Mouse (Mus musculus) liver, adult 2 months (tissue): ENCODE results near the gene Ppp1r1c. TPM values are rescaled to one million over a fixed set of nuclear protein-coding genes. Genes with fewer than 3 reads are reported as not detected.

Experiments
- DNase-seq: peaks from one replicate; pipeline ENCODE4 v3.0.0-alpha.2; 2011; ENCODE audit warnings: low read depth, low spot score; ENCODE audit errors: extremely low read depth
- H3K27ac ChIP-seq: fragments of 200-500 bp; replicated peaks from 2 replicates; pipeline ENCODE4 v1.5.1; 2012; ENCODE audit warnings: low read depth, mild to moderate bottlenecking, control low read depth, inconsistent platforms, low read length; ENCODE audit not compliant: insufficient read depth
- H3K27me3 ChIP-seq: fragments of 200-500 bp; 2 replicates; pipeline ENCODE4 v1.6.1; 2012; ENCODE audit warnings: mild to moderate bottlenecking, moderate library complexity, low read length, inconsistent platforms; ENCODE audit not compliant: control insufficient read depth, insufficient read depth
- H3K36me3 ChIP-seq: fragments of 200-500 bp; 2 replicates; pipeline ENCODE4 v1.6.1; 2012; ENCODE audit warnings: low read length, inconsistent platforms; ENCODE audit not compliant: control insufficient read depth, insufficient read depth
- H3K4me1 ChIP-seq: fragments of 200-500 bp; 2 replicates; pipeline ENCODE4 v1.6.1; 2011; ENCODE audit warnings: low read length; ENCODE audit not compliant: control insufficient read depth, insufficient read depth
- H3K4me3 ChIP-seq: fragments of 200-500 bp; 2 replicates; pipeline ENCODE4 v1.5.1; 2011; ENCODE audit warnings: low read depth, mild to moderate bottlenecking, control low read depth, low read length, moderate library complexity; ENCODE audit not compliant: insufficient read depth
- H3K79me2 ChIP-seq: fragments of 200-500 bp; 2 replicates; pipeline ENCODE4 v1.6.1; 2012; ENCODE audit warnings: inconsistent platforms, mild to moderate bottlenecking, low read length, moderate library complexity; ENCODE audit not compliant: control insufficient read depth, insufficient read depth
- H3K9ac ChIP-seq: fragments of 200-500 bp; 2 replicates; pipeline ENCODE4 v1.6.1; 2012; ENCODE audit warnings: low read depth, mild to moderate bottlenecking, control low read depth, inconsistent platforms, low read length
- CTCF ChIP-seq: fragments of 200-500 bp; IDR thresholded peaks from 2 replicates; pipeline ENCODE4 v1.5.1; 2011; ENCODE audit warnings: low read depth, low read length, control low read depth
- POLR2A ChIP-seq: fragments of 200-500 bp; IDR thresholded peaks from 2 replicates; pipeline ENCODE4 v1.6.1; 2011; ENCODE audit warnings: low read length, control low read depth; ENCODE audit not compliant: insufficient read depth; ENCODE audit errors: extremely low read depth
- WGBS: fragments of 180-500 bp; shearing (Covaris S2); methylation state at CpG from one replicate; pipeline ENCODE4 v1.1.7; 2018; 5-methylcytosine and 5-hydroxymethylcytosine counted together
- polyA plus RNA-seq: library from polyadenylated mRNA; depleted of rRNA; stranded (reverse); fragments of >200 nt; gene quantifications from 2 replicates; pipeline ENCODE4 v1.2.3, GENCODE M21; 2012
- total RNA-seq: library from RNA; depleted of rRNA; stranded (reverse); fragments of >200 nt; gene quantifications from 2 replicates; pipeline ENCODE4 v1.2.3, GENCODE M21; 2014

Ppp1r1c gene
- total and polyA plus RNA-seq, 2 experiments: not detected

- DNase-seq: no peak
- Histone ChIP-seq H3K9ac (no peak overlapping the region), H3K79me2 (no peaks in the 10 kb centered on the region), H3K4me1 (no peaks in the 10 kb centered on the region), H3K36me3 (no peaks in the 10 kb centered on the region), H3K27me3 (no peaks in the 10 kb centered on the region), H3K27ac (no peak overlapping the region), H3K4me3 (no peak overlapping the region)
- TF ChIP-seq POLR2A (no peak), CTCF (no peak)
- 76% methylated on average over 2 of the region's 2 CpGs for WGBS
Measured at GRCm38 (mm10) chr2:79793186-79793585, 85.6 kb downstream of the Ppp1r1c start.

- 70% methylated on average over 2 of the region's 2 CpGs for WGBS
- TF ChIP-seq CTCF (no peak), POLR2A (no peak)
- Histone ChIP-seq H3K79me2 (no peaks in the 10 kb centered on the region), H3K27ac (no peak overlapping the region), H3K4me1 (no peaks in the 10 kb centered on the region), H3K9ac (no peak overlapping the region), H3K27me3 (no peaks in the 10 kb centered on the region), H3K36me3 (no peaks in the 10 kb centered on the region), H3K4me3 (no peak overlapping the region)
- no peak for DNase-seq
Measured at GRCm38 (mm10) chr2:79797444-79797843, 89.9 kb downstream of the Ppp1r1c start.

GRCm38 (mm10) chr2:79798627-79799026, 91.0 kb downstream of the Ppp1r1c start:
- H3K27ac ChIP-seq: no peak overlapping the region
- no peaks in the 10 kb centered on the region for H3K27me3 ChIP-seq
- H3K4me3 ChIP-seq: no peak overlapping the region
- no peaks in the 10 kb centered on the region for H3K4me1 ChIP-seq
- no peak for DNase-seq
- H3K36me3 ChIP-seq: no peaks in the 10 kb centered on the region
- TF ChIP-seq POLR2A: no peak
- no peak for TF ChIP-seq CTCF
- no peaks in the 10 kb centered on the region for H3K79me2 ChIP-seq
- WGBS: 57% methylated on average over 7 of the region's 7 CpGs
- no peak overlapping the region for H3K9ac ChIP-seq

GRCm38 (mm10) chr2:79815708-79816484, 108.3 kb downstream of the Ppp1r1c start:
- no peak overlapping the region for H3K4me3 ChIP-seq
- no peaks in the 10 kb centered on the region for H3K36me3 ChIP-seq
- TF ChIP-seq CTCF: no peak
- TF ChIP-seq POLR2A: no peak
- no peak overlapping the region for H3K27ac ChIP-seq
- H3K27me3 ChIP-seq: no peaks in the 10 kb centered on the region; the same call in 1 of the 2 replicates
- no peaks in the 10 kb centered on the region for H3K79me2 ChIP-seq
- no peaks in the 10 kb centered on the region for H3K4me1 ChIP-seq
- no peak overlapping the region for H3K9ac ChIP-seq
- WGBS: 75% methylated on average over 3 of the region's 3 CpGs
- DNase-seq: no peak

- Histone ChIP-seq H3K9ac (no peak overlapping the region), H3K27ac (no peak overlapping the region), H3K79me2 (no peaks in the 10 kb centered on the region), H3K4me3 (no peak overlapping the region), H3K4me1 (no peaks in the 10 kb centered on the region), H3K36me3 (no peaks in the 10 kb centered on the region), H3K27me3 (no peaks in the 10 kb centered on the region)
- DNase-seq: no peak
- TF ChIP-seq POLR2A (no peak), CTCF (no peak)
- 92% methylated on average over 3 of the region's 3 CpGs for WGBS
Measured at GRCm38 (mm10) chr2:79819543-79819942, 112.0 kb downstream of the Ppp1r1c start.

- H3K36me3 ChIP-seq: no peaks in the 10 kb centered on the region
- no peaks in the 10 kb centered on the region for H3K27me3 ChIP-seq
- H3K4me1 ChIP-seq: no peaks in the 10 kb centered on the region
- H3K27ac ChIP-seq: no peak overlapping the region
- H3K79me2 ChIP-seq: no peaks in the 10 kb centered on the region
- H3K4me3 ChIP-seq: no peak overlapping the region
- H3K9ac ChIP-seq: no peak overlapping the region
- TF ChIP-seq POLR2A (no peak), CTCF (no peak)
- WGBS: 84% methylated on average over 4 of the region's 4 CpGs
- DNase-seq: no peak
Measured at GRCm38 (mm10) chr2:79825853-79826252, 118.3 kb downstream of the Ppp1r1c start.
